ENCODE assay signal across 22 mouse cellular contexts in the genomic region with DNA sequence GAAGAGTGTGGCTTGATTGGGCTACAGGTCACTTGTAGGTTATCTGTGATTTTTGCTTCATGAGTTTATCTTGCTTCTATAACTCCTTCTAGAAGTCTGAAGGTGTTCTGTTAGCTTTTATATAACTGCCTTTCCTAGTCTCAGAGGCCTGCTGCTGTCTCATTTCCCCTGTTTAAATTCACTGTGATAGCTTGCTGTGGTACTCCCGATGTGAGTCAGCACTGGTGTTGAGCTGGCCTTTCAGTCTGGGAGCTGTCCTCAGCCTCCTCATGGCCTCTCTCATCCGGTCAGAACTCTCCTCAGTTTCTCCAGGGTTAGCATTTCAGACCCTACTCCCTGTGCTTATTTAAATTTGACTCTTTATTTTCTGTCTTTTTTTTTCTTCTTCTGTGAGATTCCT. TPM values are rescaled to one million over a fixed set of nuclear protein-coding genes. Genes with fewer than 3 reads are reported as not detected.
DNase-seq lines count a peak whose midpoint lies in the region; ATAC-seq lines count a peak whose summit lies in the region.
"Had no signal": no experiment of that assay in that cellular context is flagged by ENCODE, and none has a peak within 500 bp of the region (broad histone marks: within the 10 kb centered on the region; RNA-seq: fewer than 3 reads in every experiment).

No protein-coding gene starts in this region.

- no peaks in the 10 kb centered on the region for H3K9me3 ChIP-seq in heart, embryonic 15.5 days (replicated peaks)
- no peaks in the 10 kb centered on the region for H3K9me3 ChIP-seq in heart, embryonic 11.5 days (replicated peaks; ENCODE audit: control insufficient read depth, low read length)
- no peaks in the 10 kb centered on the region for H3K9me3 ChIP-seq in hindbrain, embryonic 14.5 days (ENCODE audit: control insufficient read depth, low read length)
- H3K9me3 ChIP-seq: embryonic facial prominence, embryonic 13.5 days; forebrain, embryonic 12.5 days; hindbrain, embryonic 10.5 days; hindbrain, embryonic 15.5 days had no signal

- no peak overlapping the region for H3K4me2 ChIP-seq in heart, embryonic 15.5 days
- H3K4me2 ChIP-seq in heart, embryonic 11.5 days = no peak overlapping the region
- no peak overlapping the region for H3K4me2 ChIP-seq in hindbrain, embryonic 14.5 days (replicated peaks)
- H3K4me2 ChIP-seq: embryonic facial prominence, embryonic 13.5 days; forebrain, embryonic 12.5 days; hindbrain, embryonic 15.5 days had no signal

- H3K4me1 ChIP-seq in heart, embryonic 15.5 days (replicated peaks) = peaks cover 18% of the 10 kb centered on the region
- H3K4me1 ChIP-seq in heart, embryonic 11.5 days (ENCODE audit: control insufficient read depth, insufficient read depth, low read length) = peaks cover 13% of the 10 kb centered on the region
- no peaks in the 10 kb centered on the region for H3K4me1 ChIP-seq in hindbrain, embryonic 14.5 days (replicated peaks; ENCODE audit: control insufficient read depth, insufficient read depth, low read length)
- H3K4me1 ChIP-seq: forebrain, embryonic 12.5 days; hindbrain, embryonic 15.5 days had no signal

- no peak overlapping the region for H3K4me3 ChIP-seq in heart, embryonic 15.5 days
- no peak overlapping the region for H3K4me3 ChIP-seq in heart, embryonic 11.5 days (ENCODE audit: low read depth, low read length)
- H3K4me3 ChIP-seq in hindbrain, embryonic 14.5 days (replicated peaks; ENCODE audit: low read length) = no peak overlapping the region
- H3K4me3 ChIP-seq: embryonic facial prominence, embryonic 13.5 days; forebrain, embryonic 12.5 days; heart, adult 2 months; hindbrain, embryonic 10.5 days; hindbrain, embryonic 15.5 days had no signal

- peak; percentile 90 for ATAC-seq in frontal cortex, adult (ENCODE audit: low TSS enrichment)
- no peak for ATAC-seq in heart, embryonic 15.5 days (replicated peaks; ENCODE audit: insufficient number of reproducible peaks, insufficient read depth, low FRiP score, low read depth)
- no peak for ATAC-seq in heart, embryonic 11.5 days (replicated peaks; ENCODE audit: insufficient number of reproducible peaks, low FRiP score, low TSS enrichment)
- ATAC-seq in hindbrain, embryonic 14.5 days (ENCODE audit: low FRiP score) = no peak
- ATAC-seq: activated CD4-positive, CD25-positive, alpha-beta regulatory T cell, adult 4 months; forebrain, embryonic 16.5 days; intestine, postnatal 0 days; Patski had no signal

- H3K9ac ChIP-seq in heart, embryonic 15.5 days = no peak overlapping the region
- H3K9ac ChIP-seq in heart, embryonic 11.5 days (ENCODE audit: low read depth, low read length) = no peak overlapping the region
- no peak overlapping the region for H3K9ac ChIP-seq in hindbrain, embryonic 14.5 days
- H3K9ac ChIP-seq: embryonic facial prominence, embryonic 13.5 days; forebrain, embryonic 12.5 days; hindbrain, embryonic 15.5 days had no signal

- 41% methylated on average over 2 of the region's 2 CpGs for WGBS in heart, embryonic 15.5 days
- WGBS in heart, embryonic 11.5 days (ENCODE audit: insufficient replicate concordance) = 31% methylated on average over 2 of the region's 2 CpGs
- 87% methylated on average over 2 of the region's 2 CpGs for WGBS in hindbrain, embryonic 14.5 days

- no peaks in the 10 kb centered on the region for H3K27me3 ChIP-seq in heart, embryonic 15.5 days
- no peaks in the 10 kb centered on the region for H3K27me3 ChIP-seq in heart, embryonic 11.5 days (ENCODE audit: control insufficient read depth, insufficient read depth, low read length)
- no peaks in the 10 kb centered on the region for H3K27me3 ChIP-seq in hindbrain, embryonic 14.5 days (ENCODE audit: control insufficient read depth, insufficient read depth, low read length)
- H3K27me3 ChIP-seq: embryonic facial prominence, embryonic 13.5 days; forebrain, embryonic 12.5 days; hindbrain, embryonic 15.5 days; Patski had no signal

- H3K27ac ChIP-seq in heart, embryonic 15.5 days = 0 out of 2 replicates have a peak overlapping the region, but pooled peaks have one; percentile 5
- H3K27ac ChIP-seq in heart, embryonic 11.5 days (ENCODE audit: low read depth, low read length) = no peak overlapping the region
- H3K27ac ChIP-seq in hindbrain, embryonic 14.5 days = no peak overlapping the region
- H3K27ac ChIP-seq: forebrain, embryonic 12.5 days; heart, adult 2 months; hindbrain, embryonic 10.5 days; hindbrain, embryonic 15.5 days had no signal

- H3K36me3 ChIP-seq in heart, embryonic 15.5 days = no peaks in the 10 kb centered on the region
- no peaks in the 10 kb centered on the region for H3K36me3 ChIP-seq in heart, embryonic 11.5 days (ENCODE audit: control insufficient read depth, insufficient read depth, low read length)
- H3K36me3 ChIP-seq in hindbrain, embryonic 14.5 days (replicated peaks; ENCODE audit: control insufficient read depth, insufficient read depth) = no peaks in the 10 kb centered on the region
- H3K36me3 ChIP-seq: embryonic facial prominence, embryonic 13.5 days; forebrain, embryonic 12.5 days; hindbrain, embryonic 10.5 days; hindbrain, embryonic 15.5 days had no signal

- DNase-seq in frontal cortex, postnatal 25 days (ENCODE audit: low spot score in 2 of 2) = no peak
- DNase-seq in 3T3-L1 (ENCODE audit: low read depth, low spot score) = peak; percentile 48
- DNase-seq in 416B (ENCODE audit: low read depth) = peak; percentile 76
- DNase-seq in hindbrain, embryonic 14.5 days (ENCODE audit: low spot score) = no peak
- no peak for DNase-seq in thymus, postnatal 14 days
- DNase-seq: adrenal gland, postnatal 10 days; cerebellum, adult 11 months; cerebellum, adult 8-10 months; cerebellum, postnatal 25 days; heart, adult 2 months; kidney, adult 8-10 months had no signal

RNA-seq across cellular contexts. Expression of gene Lrrfip2, which starts 12.7 kb away (rescaled TPM):
- polyA plus RNA-seq in heart, embryonic 15.5 days (2015; fragmentation: Nextera tagmentation; extraction: Ambion mirVana) = 64.2 and 64.9 TPM in 2 replicates
- polyA plus RNA-seq in heart, embryonic 11.5 days (2014; fragmentation: Nextera tagmentation; extraction: Ambion mirVana) = 51.9 and 55.6 TPM in 2 replicates
- polyA plus RNA-seq in hindbrain, embryonic 14.5 days (2014; fragmentation: Nextera tagmentation; extraction: Ambion mirVana) = 40.5 and 48.7 TPM in 2 replicates

Comparison
In these comparisons a context has a peak if more than half of its experiments do, and no peak if none do; other contexts are left out.
1. DNase-seq: peak in 3T3-L1 (single experiment) and 416B (single experiment); none in frontal cortex, postnatal 25 days (0 of 2), hindbrain, embryonic 14.5 days (single experiment) and thymus, postnatal 14 days (single experiment).